Mouse (Mus musculus): ENCODE results near the gene Aim2.

GRCm38 (mm10) chr1:173441210-173441609, 90.5 kb downstream of the Aim2 start:
- TF ChIP-seq CTCF (conservative IDR thresholded peaks at IDR 0.05; ENCODE audit: insufficient read depth, insufficient read length, low read depth, low read length) (no peak), POLR2A (IDR thresholded peaks at IDR 0.05; ENCODE audit: low read depth, low read length) (no peak)
